Mouse (Mus musculus) ES-E14 (cell line): ENCODE measurements around the gene Itsn1. TPM values are rescaled to one million over a fixed set of nuclear protein-coding genes. Genes with fewer than 3 reads are reported as not detected.

Experiments used
- DNase-seq: peaks from one replicate; pipeline ENCODE4 v3.0.0-alpha.2; 2013; ENCODE audit warnings: low read depth, low spot score
- H3K27ac ChIP-seq: 2 replicates; pipeline ENCODE4 v1.5.1; 2012; ENCODE audit warnings: low read depth, mild to moderate bottlenecking, low read length, moderate library complexity, mixed read lengths; ENCODE audit not compliant: poor library complexity, insufficient read depth, severe bottlenecking
- H3K36me3 ChIP-seq: 2 replicates; pipeline ENCODE4 v1.6.1; 2012; ENCODE audit warnings: mild to moderate bottlenecking, low read length, moderate library complexity, mixed read lengths; ENCODE audit not compliant: control insufficient read depth, poor library complexity, insufficient read depth, severe bottlenecking
- H3K4me1 ChIP-seq, 2 experiments: fragments of 150-350 bp in 1 of 2; sonication (generic) in 1 of 2; 2 replicates each; pipeline ENCODE4 v1.6.1; 2012; ENCODE audit warnings: low read length in 2 of 2, mild to moderate bottlenecking in 1 of 2, mixed read lengths in 1 of 2; ENCODE audit not compliant: control insufficient read depth in 2 of 2, insufficient read depth in 2 of 2, poor library complexity in 1 of 2
- H3K4me3 ChIP-seq, 2 experiments: fragments of 150-350 bp in 1 of 2; sonication (generic) in 1 of 2; 2 replicates each; pipeline ENCODE4 v1.5.1; 2012; ENCODE audit warnings: low read length in 2 of 2, low read depth in 1 of 2, mild to moderate bottlenecking in 1 of 2, mixed read lengths in 1 of 2; ENCODE audit not compliant: insufficient read depth in 1 of 2, poor library complexity in 1 of 2, severe bottlenecking in 1 of 2
- H3K9ac ChIP-seq: 2 replicates; pipeline ENCODE4 v1.6.1; 2012; ENCODE audit warnings: low read depth, mild to moderate bottlenecking, low read length, mixed read lengths; ENCODE audit not compliant: poor library complexity, insufficient read depth, severe bottlenecking
- H3K9me3 ChIP-seq: fragments of 150-350 bp; sonication (generic); 2 replicates; pipeline ENCODE4 v1.6.1; 2012; ENCODE audit warnings: low read depth, mild to moderate bottlenecking, low read length; ENCODE audit not compliant: control insufficient read depth, insufficient read depth
- CHD2 ChIP-seq: IDR thresholded peaks from 2 replicates; pipeline ENCODE4 v1.6.1; 2014; ENCODE audit warnings: mild to moderate bottlenecking, low read depth, low read length, inconsistent platforms
- HCFC1 ChIP-seq: IDR thresholded peaks from 2 replicates; pipeline ENCODE4 v1.6.1; 2012; ENCODE audit warnings: low read length, inconsistent platforms, borderline replicate concordance; ENCODE audit not compliant: insufficient read depth
- MAFK ChIP-seq: IDR thresholded peaks from 2 replicates; pipeline ENCODE4 v1.6.1; 2014; ENCODE audit warnings: mild to moderate bottlenecking, low read depth, low read length, inconsistent platforms; ENCODE audit not compliant: insufficient read depth
- ZC3H11A ChIP-seq: IDR thresholded peaks from 2 replicates; pipeline ENCODE4 v1.6.1; 2012; ENCODE audit warnings: low read depth, mild to moderate bottlenecking, inconsistent platforms, low read length, borderline replicate concordance
- ZNF384 ChIP-seq: IDR thresholded peaks from 2 replicates; pipeline ENCODE4 v1.6.1; 2012; ENCODE audit warnings: low read depth, low read length, inconsistent platforms
- in situ Hi-C, 2 experiments: fragments of 600-800 bp; cut with MboI; formaldehyde crosslinking; loops; one replicate each; pipeline ENCODE4 v1.15.1; 2025; ENCODE audit warnings: low sequenced_read_pairs in 2 of 2, inconsistent platforms in 1 of 2; ENCODE audit not compliant: unreplicated experiment in 2 of 2
- total RNA-seq: library from RNA; depleted of rRNA; stranded (reverse); fragments of 300-350 nt; gene quantifications from 2 replicates; pipeline ENCODE4 v1.2.3, GENCODE M21; 2012

The Itsn1 gene
- total RNA-seq, 1 experiment = 28.6 TPM

DNA sequence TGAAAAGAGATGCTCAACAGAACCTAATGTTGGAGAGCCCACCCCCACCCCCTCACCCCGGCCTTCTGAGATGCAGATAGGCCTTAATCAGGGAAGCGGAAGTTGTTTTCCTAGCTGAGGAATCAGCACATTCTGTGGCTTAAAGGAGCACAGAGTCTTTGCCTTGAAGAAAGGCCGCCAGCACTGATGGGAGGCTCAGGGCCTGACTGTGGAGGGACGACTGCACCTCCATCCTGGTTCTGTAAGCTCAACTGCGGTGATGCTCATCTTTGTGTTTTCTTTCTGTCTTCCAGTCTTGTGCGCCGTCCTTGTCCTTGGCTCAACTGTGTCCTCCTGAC lies 11.8 kb downstream of the Itsn1 start:
- Histone ChIP-seq H3K36me3 (no peaks in the 10 kb centered on the region), H3K9ac (no peak overlapping the region), H3K9me3 (no peaks in the 10 kb centered on the region), H3K4me3 (no peak overlapping the region), H3K4me1 (peaks cover 0 to 17% of the 10 kb centered on the region in 2 experiments; a peak in 2 of 4 replicates), H3K27ac (peak overlapping the region; percentile 14; the same call in 1 of the 2 replicates)
- TF ChIP-seq HCFC1 = no peak
- TF ChIP-seq MAFK = no peak
- TF ChIP-seq ZC3H11A = no peak
- TF ChIP-seq ZNF384 = no peak
- TF ChIP-seq CHD2 = no peak
- in situ Hi-C loops = no loop called here
- no peak for DNase-seq

- Histone ChIP-seq H3K9ac (no peak overlapping the region), H3K9me3 (no peaks in the 10 kb centered on the region), H3K27ac (no peak overlapping the region), H3K36me3 (no peaks in the 10 kb centered on the region; the same call in 1 of the 2 replicates), H3K4me1 (peaks cover 4 to 14% of the 10 kb centered on the region in 2 experiments; a peak in 3 of 4 replicates), H3K4me3 (no peak overlapping the region)
- no peak for TF ChIP-seq CHD2
- no peak for TF ChIP-seq ZC3H11A
- no peak for TF ChIP-seq HCFC1
- TF ChIP-seq ZNF384 = no peak
- no peak for TF ChIP-seq MAFK
- DNase-seq = no peak
- in situ Hi-C loops = no loop called here
Observed at GRCm38 (mm10) chr16:91743055-91743454, 14.0 kb downstream of the Itsn1 start.

- H3K27ac ChIP-seq = no peak overlapping the region
- TF ChIP-seq ZNF384 (no peak), CHD2 (no peak), ZC3H11A (no peak), HCFC1 (no peak), MAFK (no peak)
- H3K4me1 ChIP-seq = peaks cover 3 to 4% of the 10 kb centered on the region in 2 experiments; a peak in 2 of 4 replicates
- in situ Hi-C loops = no loop called here
- H3K4me3 ChIP-seq = no peak overlapping the region
- H3K9me3 ChIP-seq = no peaks in the 10 kb centered on the region
- DNase-seq = no peak
- no peak overlapping the region for H3K9ac ChIP-seq
- no peaks in the 10 kb centered on the region; the same call in 1 of the 2 replicates for H3K36me3 ChIP-seq
Observed at GRCm38 (mm10) chr16:91746101-91746950, 17.2 kb downstream of the Itsn1 start.

DNA sequence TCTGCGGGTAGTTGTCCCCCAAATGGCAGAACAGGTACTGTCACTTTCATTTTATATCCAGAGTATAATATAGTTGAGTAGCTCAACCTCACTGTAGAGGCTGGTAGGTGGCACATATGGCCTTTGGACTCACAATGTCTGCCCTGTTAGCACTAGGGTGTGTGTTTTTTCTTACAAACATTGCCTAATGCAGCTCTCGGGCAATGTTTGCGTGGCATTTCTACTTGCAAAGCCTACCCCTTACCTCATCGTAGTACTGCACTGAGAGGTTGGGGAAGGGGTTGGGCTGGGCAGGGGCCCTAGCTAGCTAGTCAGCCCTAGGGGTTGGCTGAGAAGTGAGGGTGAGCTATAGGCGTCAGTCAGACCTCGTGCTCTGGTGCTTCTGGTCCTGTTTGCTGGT lies 18.5 kb downstream of the Itsn1 start:
- H3K4me3 ChIP-seq = no peak overlapping the region
- H3K9me3 ChIP-seq = no peaks in the 10 kb centered on the region
- no peaks in the 10 kb centered on the region; the same call in 1 of the 2 replicates for H3K36me3 ChIP-seq
- TF ChIP-seq HCFC1 = no peak
- TF ChIP-seq ZNF384 = no peak
- no peak for TF ChIP-seq ZC3H11A
- TF ChIP-seq CHD2 = no peak
- TF ChIP-seq MAFK = no peak
- no peak overlapping the region for H3K27ac ChIP-seq
- peaks cover 3 to 4% of the 10 kb centered on the region in 2 experiments; a peak in 3 of 4 replicates for H3K4me1 ChIP-seq
- in situ Hi-C loops = no loop called here
- no peak for DNase-seq
- no peak overlapping the region for H3K9ac ChIP-seq
